Mouse (Mus musculus) liver, embryonic 16.5 days (tissue): Measurements from ENCODE around the gene Mrpl53. TPM values are rescaled to one million over a fixed set of nuclear protein-coding genes. Genes with fewer than 3 reads are reported as not detected.

ENCODE experiments used
- ATAC-seq: fragments of 200-750 bp; cut with Nextera tagmentation; 2 replicates; pipeline ENCODE4 v1.8.0; 2017; ENCODE audit warnings: low read depth, mild to moderate bottlenecking, moderate number of reproducible peaks, moderate library complexity
- H3K27ac ChIP-seq: fragments of 300-500 bp; sonication (generic); 2 replicates; pipeline ENCODE4 v1.5.1; 2014; ENCODE audit warnings: mild to moderate bottlenecking, low read length
- H3K27me3 ChIP-seq: fragments of 300-500 bp; sonication (generic); 2 replicates; pipeline ENCODE4 v1.6.1; 2014; ENCODE audit warnings: low read depth, low read length, mixed read lengths; ENCODE audit not compliant: control insufficient read depth, insufficient read depth
- H3K36me3 ChIP-seq: fragments of 300-500 bp; sonication (generic); 2 replicates; pipeline ENCODE4 v1.6.1; 2014; ENCODE audit warnings: mild to moderate bottlenecking; ENCODE audit not compliant: control insufficient read depth, insufficient read depth
- H3K4me1 ChIP-seq: fragments of 300-500 bp; sonication (generic); 2 replicates; pipeline ENCODE4 v1.6.1; 2014; ENCODE audit warnings: low read depth, low read length, mixed read lengths; ENCODE audit not compliant: control insufficient read depth
- H3K4me2 ChIP-seq: fragments of 300-500 bp; sonication (generic); 2 replicates; pipeline ENCODE4 v1.6.1; 2014; ENCODE audit warnings: low read depth, low read length, mixed read lengths
- H3K4me3 ChIP-seq: fragments of 300-500 bp; sonication (generic); 2 replicates; pipeline ENCODE4 v1.5.1; 2014; ENCODE audit warnings: low read depth, mild to moderate bottlenecking, low read length
- H3K9ac ChIP-seq: fragments of 300-500 bp; sonication (generic); 2 replicates; pipeline ENCODE4 v1.6.1; 2014; ENCODE audit warnings: low read depth, low read length
- H3K9me3 ChIP-seq: fragments of 300-500 bp; sonication (generic); replicated peaks from 2 replicates; pipeline ENCODE4 v1.6.1; 2016; ENCODE audit warnings: low read length; ENCODE audit not compliant: control insufficient read depth
- whole genome bisulfite sequencing: fragments of 180-500 bp; shearing (Covaris S2); extraction: QIAGEN DNeasy Blood & Tissue Kit; methylation state at CpG from one replicate; pipeline ENCODE4 v1.1.7; 2014; ENCODE audit not compliant: insufficient replicate concordance; 5-methylcytosine and 5-hydroxymethylcytosine counted together
- polyA plus RNA-seq: library from polyadenylated mRNA; unstranded; fragments of >200 nt; fragmentation: Nextera tagmentation; extraction: Ambion mirVana; gene quantifications from 2 replicates; pipeline ENCODE4 v1.2.1, GENCODE M21; 2015

Mrpl53 gene
- polyA plus RNA-seq, 1 experiment from 2014 or later, result 66.1 TPM

DNA sequence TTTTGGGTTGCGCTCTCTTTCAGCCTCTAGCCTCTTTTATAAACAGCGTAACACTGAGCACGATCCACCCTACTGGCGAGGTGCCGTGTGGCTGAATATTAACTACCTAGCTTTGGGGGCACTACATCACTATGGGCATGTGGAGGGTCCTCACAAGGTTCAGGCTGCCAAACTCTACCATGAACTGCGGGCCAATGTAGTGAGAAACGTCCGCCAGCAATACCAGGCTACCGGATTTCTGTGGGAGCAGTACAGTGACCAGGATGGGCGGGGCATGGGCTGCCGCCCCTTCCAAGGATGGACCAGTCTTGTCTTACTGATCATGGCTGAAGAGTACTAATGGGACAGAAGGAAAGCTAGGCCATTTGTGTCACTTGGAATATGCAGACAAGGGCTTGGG lies 9.5 kb downstream of the Mrpl53 start:
- Histone ChIP-seq H3K4me1 (peaks cover 49% of the 10 kb centered on the region), H3K27me3 (no peaks in the 10 kb centered on the region), H3K4me2 (no peak overlapping the region), H3K27ac (no peak overlapping the region), H3K9me3 (no peaks in the 10 kb centered on the region), H3K36me3 (peaks cover 8% of the 10 kb centered on the region; the same call in 1 of the 2 replicates), H3K4me3 (no peak overlapping the region), H3K9ac (no peak overlapping the region)
- 82% methylated on average over 11 of the region's 11 CpGs for WGBS
- ATAC-seq, result no peak

DNA sequence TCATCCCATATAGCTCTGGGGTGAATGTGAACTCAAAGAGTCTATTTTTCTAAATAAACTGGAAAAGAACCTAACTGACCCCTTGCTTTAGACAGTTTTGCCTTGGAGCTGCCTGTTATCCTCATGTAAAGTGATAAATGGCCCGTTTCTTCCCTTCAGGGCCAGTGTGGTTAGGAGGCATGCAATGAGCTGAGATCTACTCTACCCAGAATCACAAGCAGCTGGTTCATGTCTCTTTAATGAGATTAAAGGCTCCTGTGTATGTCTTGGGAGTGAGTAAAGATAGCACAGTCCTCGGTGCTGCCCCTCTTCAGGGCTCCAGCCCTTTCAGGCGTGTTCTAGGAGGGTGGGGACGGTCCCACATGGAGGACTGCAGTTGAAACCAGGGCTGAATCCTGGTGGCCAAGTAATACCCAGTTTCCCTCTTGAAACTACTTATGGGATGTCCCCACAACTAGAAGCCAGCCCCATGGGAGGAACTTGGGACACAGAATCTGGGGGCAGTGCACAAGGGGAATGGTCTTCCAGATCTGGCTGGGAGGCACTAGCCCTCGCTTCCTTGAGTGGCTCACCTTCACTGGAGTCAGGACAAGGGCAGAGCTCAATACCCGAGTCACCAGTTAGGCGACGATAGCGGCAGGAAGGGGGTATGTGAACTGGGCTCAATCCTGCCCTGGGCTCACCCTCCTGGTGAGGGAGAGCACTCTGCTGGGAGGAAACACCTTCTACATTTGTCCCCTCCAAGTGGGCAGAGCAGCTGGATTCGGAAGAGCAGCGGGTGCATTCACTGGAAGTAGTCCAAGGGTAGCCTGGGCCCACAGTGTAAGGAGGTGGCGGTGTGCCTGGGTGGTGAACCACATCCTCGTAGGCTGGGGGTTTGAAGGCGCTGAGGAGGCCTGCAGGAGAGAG lies 10.2 kb downstream of the Mrpl53 start:
- ATAC-seq, result no peak
- Histone ChIP-seq H3K4me2 (no peak overlapping the region), H3K9ac (no peak overlapping the region), H3K4me1 (peaks cover 51% of the 10 kb centered on the region), H3K4me3 (no peak overlapping the region), H3K27me3 (no peaks in the 10 kb centered on the region), H3K9me3 (no peaks in the 10 kb centered on the region), H3K36me3 (peaks cover 8% of the 10 kb centered on the region; the same call in 1 of the 2 replicates), H3K27ac (no peak overlapping the region)
- WGBS, result 63% methylated on average over 14 of the region's 14 CpGs

DNA sequence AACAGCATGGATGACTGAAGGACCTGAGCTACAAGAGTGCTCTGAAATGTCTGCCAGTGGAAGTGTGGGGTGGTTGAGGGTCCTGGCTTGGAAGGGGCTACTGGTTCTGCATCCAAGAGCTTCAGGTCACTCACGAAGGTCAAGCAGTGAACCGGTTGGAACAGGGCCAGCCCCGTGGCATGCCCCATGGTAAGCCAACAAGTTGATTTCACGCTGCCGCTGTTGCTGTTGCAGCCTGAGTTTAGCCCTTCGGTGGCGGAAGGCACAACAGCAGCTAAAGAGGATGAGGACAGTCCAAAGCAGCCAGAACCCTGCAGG lies 10.9 kb downstream of the Mrpl53 start:
- ATAC-seq, result no peak
- no peak overlapping the region for H3K9ac ChIP-seq
- no peaks in the 10 kb centered on the region for H3K9me3 ChIP-seq
- H3K4me3 ChIP-seq, result no peak overlapping the region
- peaks cover 49% of the 10 kb centered on the region for H3K4me1 ChIP-seq
- WGBS, result 84% methylated on average over 7 of the region's 7 CpGs
- H3K36me3 ChIP-seq, result peaks cover 8% of the 10 kb centered on the region; the same call in 1 of the 2 replicates
- H3K27ac ChIP-seq, result no peak overlapping the region
- no peak overlapping the region for H3K4me2 ChIP-seq
- no peaks in the 10 kb centered on the region for H3K27me3 ChIP-seq

- peak; percentile 93 for ATAC-seq
- no peaks in the 10 kb centered on the region for H3K9me3 ChIP-seq
- peaks cover 8% of the 10 kb centered on the region; the same call in 1 of the 2 replicates for H3K36me3 ChIP-seq
- peaks cover 45% of the 10 kb centered on the region for H3K4me1 ChIP-seq
- peak within 1 kb of the TSS; percentile 77 for H3K4me3 ChIP-seq
- no peaks in the 10 kb centered on the region for H3K27me3 ChIP-seq
- peak within 1 kb of the TSS; percentile 99 for H3K4me2 ChIP-seq
- under 1% methylated on average over 38 of the region's 38 CpGs for WGBS
- H3K27ac ChIP-seq, result peak within 1 kb of the TSS; percentile 96
- H3K9ac ChIP-seq, result peak within 1 kb of the TSS; percentile 91
Measured at GRCm38 (mm10) chr6:83120930-83121862, 12.4 kb downstream of the Mrpl53 start, which contains the start of gene Wbp1. Wbp1 (minus strand) TSS chr6:83121559.

GRCm38 (mm10) chr6:83121863-83122710 lies 13.2 kb downstream of the Mrpl53 start:
- ATAC-seq, result peak; percentile 31
- no peaks in the 10 kb centered on the region for H3K9me3 ChIP-seq
- peak overlapping the region; percentile 77 for H3K4me3 ChIP-seq
- peak overlapping the region; percentile 96 for H3K27ac ChIP-seq
- peak overlapping the region; percentile 99 for H3K4me2 ChIP-seq
- peak overlapping the region; percentile 91 for H3K9ac ChIP-seq
- H3K27me3 ChIP-seq, result no peaks in the 10 kb centered on the region
- WGBS, result 3% methylated on average over 45 of the region's 52 CpGs
- H3K36me3 ChIP-seq, result peaks cover 8% of the 10 kb centered on the region; the same call in 1 of the 2 replicates
- peaks cover 39% of the 10 kb centered on the region for H3K4me1 ChIP-seq

- Histone ChIP-seq H3K9me3 (no peaks in the 10 kb centered on the region), H3K4me1 (peaks cover 39% of the 10 kb centered on the region), H3K36me3 (peaks cover 5% of the 10 kb centered on the region; the same call in 1 of the 2 replicates), H3K4me2 (no peak overlapping the region), H3K9ac (no peak overlapping the region), H3K4me3 (no peak overlapping the region), H3K27ac (no peak overlapping the region), H3K27me3 (no peaks in the 10 kb centered on the region)
- 87% methylated on average over 5 of the region's 5 CpGs for WGBS
- ATAC-seq, result no peak
Measured at GRCm38 (mm10) chr6:83122961-83123360, 14.1 kb downstream of the Mrpl53 start.

- H3K4me1 ChIP-seq, result peaks cover 32% of the 10 kb centered on the region
- peak overlapping the region; percentile 85 for H3K27ac ChIP-seq
- no peaks in the 10 kb centered on the region for H3K27me3 ChIP-seq
- no peaks in the 10 kb centered on the region for H3K9me3 ChIP-seq
- H3K9ac ChIP-seq, result peak overlapping the region; percentile 83
- H3K4me2 ChIP-seq, result peak overlapping the region; percentile 81
- no peaks in the 10 kb centered on the region for H3K36me3 ChIP-seq
- peak overlapping the region; percentile 81 for H3K4me3 ChIP-seq
- peak; percentile 4; the same call in 1 of the 2 replicates for ATAC-seq
- under 1% methylated on average over 30 of the region's 30 CpGs for WGBS
Measured at GRCm38 (mm10) chr6:83124851-83125312, 16.0 kb downstream of the Mrpl53 start.

DNA sequence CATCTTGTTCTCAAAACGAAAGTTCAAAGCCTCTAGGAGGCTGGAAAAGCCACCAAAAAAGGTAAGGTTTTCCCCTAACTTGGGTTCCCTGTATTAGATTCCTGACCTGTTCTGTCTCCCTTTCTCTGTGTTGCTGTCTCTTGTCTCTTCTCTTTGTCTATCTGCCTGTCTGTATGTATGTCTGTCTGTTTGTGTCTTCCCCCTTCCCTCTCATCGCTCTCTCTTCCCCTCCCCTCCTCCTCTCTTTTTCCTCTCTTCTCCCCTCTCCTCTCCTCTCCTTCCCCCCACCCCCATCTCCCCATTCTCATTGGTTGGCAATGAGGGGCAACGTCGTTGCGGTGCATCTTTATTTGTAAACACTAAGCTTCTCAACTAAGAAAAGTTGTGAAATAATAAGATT lies 16.5 kb downstream of the Mrpl53 start, which contains the start of gene Ino80b:
Gene Ino80b, minus strand, starts transcription at position 101 of the 400 bp plus-strand sequence.
- Histone ChIP-seq H3K4me1 (peaks cover 28% of the 10 kb centered on the region), H3K9me3 (no peaks in the 10 kb centered on the region), H3K27me3 (no peaks in the 10 kb centered on the region), H3K9ac (peak within 1 kb of the TSS; percentile 83), H3K27ac (peak within 1 kb of the TSS; percentile 85), H3K36me3 (no peaks in the 10 kb centered on the region), H3K4me2 (peak within 1 kb of the TSS; percentile 81), H3K4me3 (peak within 1 kb of the TSS; percentile 81)
- no peak for ATAC-seq
- WGBS, result 30% methylated on average over 5 of the region's 5 CpGs
